Comparison of ENCODE assay signal across 23 mouse cellular contexts in the genomic region with DNA sequence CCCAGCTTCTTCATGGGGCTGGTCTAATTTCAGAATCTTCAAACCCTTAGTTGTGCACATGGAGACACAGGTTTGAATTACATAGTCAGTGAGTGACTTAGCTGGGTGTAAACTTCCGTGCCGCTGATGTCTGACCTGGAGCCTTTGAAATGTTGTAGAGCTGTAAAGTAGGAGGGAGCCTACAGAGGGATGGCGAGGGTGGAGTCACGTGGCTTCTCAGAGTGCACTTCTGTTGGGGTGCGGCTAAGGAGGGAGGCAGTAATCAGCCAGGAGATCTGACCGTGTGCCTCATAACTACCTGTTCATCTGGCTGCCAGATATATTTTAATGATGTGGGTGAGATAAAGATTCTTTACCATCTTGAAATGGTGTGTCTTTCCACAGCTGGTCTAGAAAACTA. TPM values are rescaled to one million over a fixed set of nuclear protein-coding genes. Genes with fewer than 3 reads are reported as not detected.
A peak's percentile ranks its signal among the peaks of the same experiment; 100 is the strongest.
DNase-seq lines count a peak whose midpoint lies in the region; ATAC-seq and TF ChIP-seq lines count a peak whose summit lies in the region.
"Had no signal": no experiment of that assay in that cellular context is flagged by ENCODE, and none has a peak within 500 bp of the region (broad histone marks: within the 10 kb centered on the region; RNA-seq: fewer than 3 reads in every experiment).

No protein-coding gene starts in this region.

- DNase-seq in CD4-positive, CD25-positive, alpha-beta regulatory T cell, adult 2 months (ENCODE audit: low read depth, low spot score) = peak; percentile 86
- DNase-seq in CD8-positive naive resting alpha-beta T cell, adult 2 months (ENCODE audit: low read depth in 2 of 2, low spot score in 2 of 2) = peak; percentile 25 to 35
- peak; percentile 64 for DNase-seq in thymus, postnatal 14 days
- DNase-seq in embryonic facial prominence, embryonic 10.5 days (ENCODE audit: low spot score) = no peak
- no peak for DNase-seq in cerebellum, postnatal 10 days
- no peak for DNase-seq in hindbrain, embryonic 10.5 days (ENCODE audit: low spot score)
- DNase-seq: adrenal gland, postnatal 25 days; cerebellum, adult 18-20 months; gastrocnemius, postnatal 25 days; heart, postnatal 10 days; kidney, adult 8-10 months; kidney, postnatal 25 days; liver; liver, postnatal 0 days; right cerebral cortex, postnatal 14 days had no signal

- no peaks in the 10 kb centered on the region for H3K27me3 ChIP-seq in intestine, postnatal 0 days (replicated peaks; ENCODE audit: control insufficient read depth, insufficient read depth, low read length)
- no peaks in the 10 kb centered on the region for H3K27me3 ChIP-seq in embryonic facial prominence, embryonic 10.5 days (replicated peaks; ENCODE audit: low read depth, poor library complexity, severe bottlenecking)
- no peaks in the 10 kb centered on the region for H3K27me3 ChIP-seq in hindbrain, embryonic 10.5 days (ENCODE audit: insufficient read depth, poor library complexity, severe bottlenecking)
- H3K27me3 ChIP-seq: hindbrain, embryonic 15.5 days had no signal

- WGBS in intestine, postnatal 0 days = 42% methylated on average over 6 of the region's 6 CpGs
- 90% methylated on average over 6 of the region's 6 CpGs for WGBS in embryonic facial prominence, embryonic 10.5 days
- 86% methylated on average over 6 of the region's 6 CpGs for WGBS in hindbrain, embryonic 10.5 days

- H3K4me2 ChIP-seq in intestine, postnatal 0 days (replicated peaks; ENCODE audit: low read depth) = peak overlapping the region; percentile 24; the same call in 1 of the 2 replicates
- H3K4me2 ChIP-seq: embryonic facial prominence, embryonic 15.5 days; hindbrain, embryonic 15.5 days had no signal

- H3K4me3 ChIP-seq in intestine, postnatal 0 days (ENCODE audit: low read depth, low read length) = no peak overlapping the region
- no peak overlapping the region for H3K4me3 ChIP-seq in embryonic facial prominence, embryonic 10.5 days
- H3K4me3 ChIP-seq in hindbrain, embryonic 10.5 days = no peak overlapping the region
- H3K4me3 ChIP-seq: embryonic facial prominence, embryonic 15.5 days; forebrain, embryonic 10.5 days; hindbrain, embryonic 15.5 days; megakaryocyte, embryonic 14.5 days had no signal

- no peak for TF ChIP-seq CTCF in intestine, postnatal 0 days (IDR thresholded peaks at IDR 0.05; ENCODE audit: low read depth)

- H3K4me1 ChIP-seq in intestine, postnatal 0 days (replicated peaks; ENCODE audit: control insufficient read depth, insufficient read depth, low read length) = no peaks in the 10 kb centered on the region
- H3K4me1 ChIP-seq in embryonic facial prominence, embryonic 10.5 days = peaks cover 30% of the 10 kb centered on the region
- H3K4me1 ChIP-seq in hindbrain, embryonic 10.5 days (replicated peaks) = no peaks in the 10 kb centered on the region
- H3K4me1 ChIP-seq: hindbrain, embryonic 15.5 days had no signal

- H3K27ac ChIP-seq in intestine, postnatal 0 days (ENCODE audit: low read depth, low read length) = no peak overlapping the region
- no peak overlapping the region for H3K27ac ChIP-seq in embryonic facial prominence, embryonic 10.5 days (replicated peaks)
- H3K27ac ChIP-seq in hindbrain, embryonic 10.5 days = no peak overlapping the region
- H3K27ac ChIP-seq: embryonic facial prominence, embryonic 15.5 days; forebrain, embryonic 10.5 days; hindbrain, embryonic 15.5 days; stomach, postnatal 0 days had no signal

- H3K9ac ChIP-seq in intestine, postnatal 0 days (ENCODE audit: low read depth, low read length) = no peak overlapping the region
- H3K9ac ChIP-seq: embryonic facial prominence, embryonic 15.5 days; hindbrain, embryonic 15.5 days; liver, postnatal 0 days had no signal

- H3K9me3 ChIP-seq in intestine, postnatal 0 days (ENCODE audit: control insufficient read depth) = no peaks in the 10 kb centered on the region
- no peaks in the 10 kb centered on the region for H3K9me3 ChIP-seq in embryonic facial prominence, embryonic 10.5 days
- H3K9me3 ChIP-seq in hindbrain, embryonic 10.5 days = no peaks in the 10 kb centered on the region
- H3K9me3 ChIP-seq: embryonic facial prominence, embryonic 15.5 days; forebrain, embryonic 10.5 days; hindbrain, embryonic 15.5 days; megakaryocyte, embryonic 14.5 days had no signal

- ATAC-seq in intestine, postnatal 0 days = peak; percentile 69; the same call in 1 of the 2 replicates
- ATAC-seq: liver, postnatal 0 days; midbrain, embryonic 16.5 days had no signal

- H3K36me3 ChIP-seq in intestine, postnatal 0 days (ENCODE audit: control insufficient read depth, insufficient read depth) = no peaks in the 10 kb centered on the region
- H3K36me3 ChIP-seq in embryonic facial prominence, embryonic 10.5 days (replicated peaks) = no peaks in the 10 kb centered on the region
- H3K36me3 ChIP-seq in hindbrain, embryonic 10.5 days = no peaks in the 10 kb centered on the region
- H3K36me3 ChIP-seq: embryonic facial prominence, embryonic 15.5 days; forebrain, embryonic 10.5 days; hindbrain, embryonic 15.5 days had no signal

RNA-seq across cellular contexts. Expression of a gene that starts 49.4 kb away (rescaled TPM):
- 0.18 and 0.35 TPM in 2 replicates for polyA plus RNA-seq in intestine, postnatal 0 days (2015; fragmentation: Nextera tagmentation; extraction: Ambion mirVana)
- 1.1 and 1.4 TPM in 2 replicates for polyA plus RNA-seq in embryonic facial prominence, embryonic 10.5 days (2016; fragmentation: Nextera tagmentation; extraction: Ambion mirVana)
- polyA plus RNA-seq in hindbrain, embryonic 10.5 days (2016; fragmentation: Nextera tagmentation; extraction: Ambion mirVana) = 0.80 and 1.2 TPM in 2 replicates

RNA-seq across cellular contexts. Expression of a gene that starts 59.0 kb away (rescaled TPM):
- not detected in 2 replicates for polyA plus RNA-seq in intestine, postnatal 0 days (2015; fragmentation: Nextera tagmentation; extraction: Ambion mirVana)
- polyA plus RNA-seq in embryonic facial prominence, embryonic 10.5 days (2016; fragmentation: Nextera tagmentation; extraction: Ambion mirVana) = not detected in 2 replicates
- not detected in 2 replicates for polyA plus RNA-seq in hindbrain, embryonic 10.5 days (2016; fragmentation: Nextera tagmentation; extraction: Ambion mirVana)
- polyA plus RNA-seq: embryonic facial prominence, embryonic 15.5 days; forebrain, embryonic 10.5 days; hindbrain, embryonic 15.5 days; liver, postnatal 0 days; midbrain, embryonic 16.5 days; neural tube, embryonic 11.5 days; stomach, postnatal 0 days had no signal

Comparison
In these comparisons a context has a peak if more than half of its experiments do, and no peak if none do; other contexts are left out.
1. DNase-seq: peak in CD4-positive, CD25-positive, alpha-beta regulatory T cell, adult 2 months (single experiment), CD8-positive naive resting alpha-beta T cell, adult 2 months (2 of 2) and thymus, postnatal 14 days (single experiment); none in embryonic facial prominence, embryonic 10.5 days (single experiment), cerebellum, postnatal 10 days (0 of 2) and hindbrain, embryonic 10.5 days (single experiment).